Comparison of ENCODE assay signal across 9 mouse cellular contexts in genomic region chr1:34182406-34183249, GRCm38 (mm10).
DNase-seq lines count a peak whose midpoint lies in the region; ATAC-seq lines count a peak whose summit lies in the region.
"Had no signal": no experiment of that assay in that cellular context is flagged by ENCODE, and none has a peak within 500 bp of the region (broad histone marks: within the 10 kb centered on the region; RNA-seq: fewer than 3 reads in every experiment).

No protein-coding gene starts in this region.

- H3K36me3 ChIP-seq in hindbrain, embryonic 15.5 days = peaks cover 47% of the 10 kb centered on the region
- H3K36me3 ChIP-seq in neural tube, embryonic 11.5 days (ENCODE audit: control insufficient read depth, insufficient read depth, low read length) = peaks cover 3% of the 10 kb centered on the region

- peaks cover 16% of the 10 kb centered on the region; the same call in 1 of the 2 replicates for H3K4me1 ChIP-seq in hindbrain, embryonic 15.5 days (replicated peaks)
- peaks cover 9% of the 10 kb centered on the region; the same call in 1 of the 2 replicates for H3K4me1 ChIP-seq in neural tube, embryonic 11.5 days (ENCODE audit: control insufficient read depth, insufficient read depth, low read length)

- no peak overlapping the region for H3K4me3 ChIP-seq in hindbrain, embryonic 15.5 days
- no peak overlapping the region for H3K4me3 ChIP-seq in neural tube, embryonic 11.5 days (ENCODE audit: low read depth, low read length)

- H3K9ac ChIP-seq in hindbrain, embryonic 15.5 days = no peak overlapping the region
- H3K9ac ChIP-seq in neural tube, embryonic 11.5 days (ENCODE audit: low read length) = no peak overlapping the region

- no peak overlapping the region for H3K4me2 ChIP-seq in hindbrain, embryonic 15.5 days
- H3K4me2 ChIP-seq in neural tube, embryonic 11.5 days (ENCODE audit: low read depth) = no peak overlapping the region

- intact Hi-C loops in gastrocnemius, postnatal 14 days (cut with DNase I; ENCODE audit: low total_unique reads) = no loop called here

- no peaks in the 10 kb centered on the region for H3K27me3 ChIP-seq in hindbrain, embryonic 15.5 days
- H3K27me3 ChIP-seq in neural tube, embryonic 11.5 days (ENCODE audit: control insufficient read depth, insufficient read depth, low read length) = no peaks in the 10 kb centered on the region

- peak overlapping the region; percentile 36; the same call in 1 of the 2 replicates for H3K27ac ChIP-seq in hindbrain, embryonic 15.5 days (replicated peaks)
- H3K27ac ChIP-seq in neural tube, embryonic 11.5 days (ENCODE audit: low read depth, low read length) = peak overlapping the region; percentile 67
- H3K27ac ChIP-seq: macrophage had no signal

- peak; percentile 89 for DNase-seq in cerebellum, adult 11-12 months
- DNase-seq in cerebellum, postnatal 25 days = peak; percentile 89 to 92
- DNase-seq in neural tube, embryonic 11.5 days (ENCODE audit: low spot score) = peak; percentile 30
- no peak for DNase-seq in heart, adult 9 months (ENCODE audit: low spot score in 2 of 2)
- DNase-seq in gastrocnemius, postnatal 14 days = no peak
- no peak for DNase-seq in adrenal gland, adult 2 months
- DNase-seq in lung, adult 18-20 months = no peak

- 0 out of 2 replicates have a peak, but pooled peaks have one; percentile 69 for ATAC-seq in hindbrain, embryonic 15.5 days (ENCODE audit: low FRiP score, low read depth)
- peak; percentile 88 for ATAC-seq in neural tube, embryonic 11.5 days (ENCODE audit: insufficient read depth, low FRiP score, low TSS enrichment)

- no peaks in the 10 kb centered on the region for H3K9me3 ChIP-seq in hindbrain, embryonic 15.5 days
- no peaks in the 10 kb centered on the region for H3K9me3 ChIP-seq in neural tube, embryonic 11.5 days (ENCODE audit: control insufficient read depth, low read length)

- 36% methylated on average over 24 of the region's 24 CpGs for WGBS in hindbrain, embryonic 15.5 days
- 63% methylated on average over 24 of the region's 24 CpGs for WGBS in neural tube, embryonic 11.5 days

Comparison
In these comparisons a context has a peak if more than half of its experiments do, and no peak if none do; other contexts are left out.
1. DNase-seq: peak in cerebellum, adult 11-12 months (single experiment), cerebellum, postnatal 25 days (2 of 2) and neural tube, embryonic 11.5 days (single experiment); none in heart, adult 9 months (0 of 2), gastrocnemius, postnatal 14 days (single experiment), adrenal gland, adult 2 months (single experiment) and lung, adult 18-20 months (0 of 2).